Mouse (Mus musculus) heart, embryonic 11.5 days (tissue): ENCODE measurements at regions not wholly inside any gene's neighbourhood (a gene's known extent, or its start where the extent isn't known, plus 50 kb on each side); places are given as distances from the start of the nearest gene placed in this dataset.

Experiments
- ATAC-seq: fragments of 200-750 bp; cut with Nextera tagmentation; replicated peaks from 2 replicates; pipeline ENCODE4 v1.8.0; 2017; ENCODE audit warnings: moderate library complexity; ENCODE audit not compliant: insufficient number of reproducible peaks, low FRiP score, low TSS enrichment
- H3K27ac ChIP-seq: fragments of 300-500 bp; sonication (generic); 2 replicates; pipeline ENCODE4 v1.5.1; 2014; ENCODE audit warnings: mild to moderate bottlenecking, low read depth, low read length
- H3K27me3 ChIP-seq: fragments of 300-500 bp; sonication (generic); 2 replicates; pipeline ENCODE4 v1.6.1; 2014; ENCODE audit warnings: mild to moderate bottlenecking, low read length, mixed read lengths; ENCODE audit not compliant: control insufficient read depth, insufficient read depth
- H3K36me3 ChIP-seq: fragments of 300-500 bp; sonication (generic); 2 replicates; pipeline ENCODE4 v1.6.1; 2014; ENCODE audit warnings: mild to moderate bottlenecking, low read length, moderate library complexity, mixed read lengths; ENCODE audit not compliant: control insufficient read depth, insufficient read depth
- H3K4me1 ChIP-seq: fragments of 300-500 bp; sonication (generic); 2 replicates; pipeline ENCODE4 v1.6.1; 2014; ENCODE audit warnings: low read length; ENCODE audit not compliant: control insufficient read depth, insufficient read depth
- H3K4me2 ChIP-seq: fragments of 300-500 bp; sonication (generic); 2 replicates; pipeline ENCODE4 v1.6.1; 2014; ENCODE audit warnings: mild to moderate bottlenecking, moderate library complexity
- H3K4me3 ChIP-seq: fragments of 300-500 bp; sonication (generic); 2 replicates; pipeline ENCODE4 v1.5.1; 2014; ENCODE audit warnings: low read depth, low read length
- H3K9ac ChIP-seq: fragments of 300-500 bp; sonication (generic); 2 replicates; pipeline ENCODE4 v1.6.1; 2014; ENCODE audit warnings: mild to moderate bottlenecking, low read depth, low read length, moderate library complexity
- H3K9me3 ChIP-seq: fragments of 300-500 bp; sonication (generic); replicated peaks from 2 replicates; pipeline ENCODE4 v1.6.1; 2016; ENCODE audit warnings: low read length; ENCODE audit not compliant: control insufficient read depth
- WGBS: fragments of 180-500 bp; shearing (Covaris S2); extraction: QIAGEN DNeasy Blood & Tissue Kit; methylation state at CpG from one replicate; pipeline ENCODE4 v1.1.7; 2014; ENCODE audit not compliant: insufficient replicate concordance; 5-methylcytosine and 5-hydroxymethylcytosine counted together

DNA sequence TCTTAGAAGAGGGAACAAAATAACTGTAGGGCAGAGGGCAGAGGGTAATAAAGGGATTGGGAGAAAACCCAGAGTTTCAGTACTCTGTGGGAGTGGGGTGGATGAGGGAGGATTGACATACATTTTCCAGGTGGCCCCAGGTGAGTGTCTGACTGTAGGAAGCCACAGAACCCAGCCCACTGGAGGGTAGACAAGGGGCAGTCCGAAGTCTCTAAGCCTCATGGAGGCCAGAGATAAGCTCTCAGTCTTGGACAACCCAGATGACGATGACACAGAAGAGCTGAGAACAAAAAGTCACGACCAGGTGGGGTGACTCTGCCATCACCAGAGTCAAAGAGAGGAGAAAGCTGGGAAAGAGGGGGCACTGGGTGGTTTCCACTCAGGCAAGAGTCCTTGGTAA lies 70.8 kb downstream of the 5530400C23Rik start:
- no peak overlapping the region for H3K9ac ChIP-seq
- no peak overlapping the region for H3K4me3 ChIP-seq
- no peaks in the 10 kb centered on the region for H3K27me3 ChIP-seq
- H3K36me3 ChIP-seq, result no peaks in the 10 kb centered on the region
- ATAC-seq, result peak; percentile 68; the same call in 1 of the 2 replicates
- H3K4me2 ChIP-seq, result no peak overlapping the region
- no peak overlapping the region for H3K27ac ChIP-seq
- no peaks in the 10 kb centered on the region for H3K9me3 ChIP-seq
- H3K4me1 ChIP-seq, result no peaks in the 10 kb centered on the region
- 65% methylated on average over 3 of the region's 3 CpGs for WGBS
